Comparison of ENCODE assay signal across 8 mouse cellular contexts in genomic region chr12:117196721-117197425, GRCm38 (mm10).
A peak's percentile ranks its signal among the peaks of the same experiment; 100 is the strongest.
DNase-seq lines count a peak whose midpoint lies in the region; ATAC-seq lines count a peak whose summit lies in the region.
"Had no signal": no experiment of that assay in that cellular context is flagged by ENCODE, and none has a peak within 500 bp of the region (broad histone marks: within the 10 kb centered on the region; RNA-seq: fewer than 3 reads in every experiment).

No protein-coding gene starts in this region.

- H3K9me3 ChIP-seq in embryonic facial prominence, embryonic 12.5 days = no peaks in the 10 kb centered on the region
- H3K9me3 ChIP-seq in midbrain, embryonic 13.5 days = no peaks in the 10 kb centered on the region
- H3K9me3 ChIP-seq: stomach, embryonic 15.5 days had no signal

- ATAC-seq in embryonic facial prominence, embryonic 12.5 days (ENCODE audit: insufficient number of reproducible peaks, insufficient read depth, low FRiP score, low TSS enrichment) = peak; percentile 62
- peak; percentile 78 for ATAC-seq in midbrain, embryonic 13.5 days
- no peak for ATAC-seq in monocyte, adult 5-6 weeks (replicated peaks; ENCODE audit: insufficient number of reproducible peaks, low FRiP score, low TSS enrichment, poor library complexity, severe bottlenecking)

- H3K36me3 ChIP-seq in embryonic facial prominence, embryonic 12.5 days = no peaks in the 10 kb centered on the region
- peaks cover 23% of the 10 kb centered on the region for H3K36me3 ChIP-seq in midbrain, embryonic 13.5 days
- H3K36me3 ChIP-seq: stomach, embryonic 15.5 days had no signal

- H3K9ac ChIP-seq in embryonic facial prominence, embryonic 12.5 days = no peak overlapping the region
- peak overlapping the region; percentile 57; the same call in 1 of the 2 replicates for H3K9ac ChIP-seq in midbrain, embryonic 13.5 days (replicated peaks)
- H3K9ac ChIP-seq: stomach, embryonic 15.5 days had no signal

- peaks cover 19% of the 10 kb centered on the region for H3K4me1 ChIP-seq in embryonic facial prominence, embryonic 12.5 days
- H3K4me1 ChIP-seq in midbrain, embryonic 13.5 days (replicated peaks) = peaks cover 97% of the 10 kb centered on the region
- H3K4me1 ChIP-seq: stomach, embryonic 15.5 days had no signal

- peak; percentile 75 for DNase-seq in brain, embryonic 18.5 days (ENCODE audit: low read depth, low spot score)
- DNase-seq in layer of hippocampus, adult 18-20 months (ENCODE audit: low spot score in 2 of 2) = peak; percentile 61 to 78
- no peak for DNase-seq in urinary bladder, postnatal 4 days (ENCODE audit: low spot score in 2 of 2)
- DNase-seq in ovary, postnatal 14 days (ENCODE audit: low spot score) = no peak

- WGBS in embryonic facial prominence, embryonic 12.5 days = 8% methylated on average over 12 of the region's 12 CpGs
- 2% methylated on average over 12 of the region's 12 CpGs for WGBS in midbrain, embryonic 13.5 days

- no peak overlapping the region for H3K4me3 ChIP-seq in embryonic facial prominence, embryonic 12.5 days
- H3K4me3 ChIP-seq in midbrain, embryonic 13.5 days (replicated peaks) = peak overlapping the region; percentile 13
- H3K4me3 ChIP-seq: stomach, embryonic 15.5 days had no signal

- H3K27ac ChIP-seq in embryonic facial prominence, embryonic 12.5 days = no peak overlapping the region
- peak overlapping the region; percentile 93 for H3K27ac ChIP-seq in midbrain, embryonic 13.5 days
- H3K27ac ChIP-seq: stomach, embryonic 15.5 days had no signal

- H3K4me2 ChIP-seq in embryonic facial prominence, embryonic 12.5 days (replicated peaks) = peak overlapping the region; percentile 25; the same call in 1 of the 2 replicates
- H3K4me2 ChIP-seq in midbrain, embryonic 13.5 days (replicated peaks) = peak overlapping the region; percentile 47
- H3K4me2 ChIP-seq: stomach, embryonic 15.5 days had no signal

- no peaks in the 10 kb centered on the region for H3K27me3 ChIP-seq in embryonic facial prominence, embryonic 12.5 days
- no peaks in the 10 kb centered on the region for H3K27me3 ChIP-seq in midbrain, embryonic 13.5 days
- H3K27me3 ChIP-seq: stomach, embryonic 15.5 days had no signal

Comparison
In these comparisons a context has a peak if more than half of its experiments do, and no peak if none do; other contexts are left out.
1. DNase-seq: peak in brain, embryonic 18.5 days (single experiment) and layer of hippocampus, adult 18-20 months (2 of 2); none in urinary bladder, postnatal 4 days (0 of 2) and ovary, postnatal 14 days (single experiment).